Mouse (Mus musculus): ENCODE results near the gene Slc6a1. TPM values are rescaled to one million over a fixed set of nuclear protein-coding genes. Genes with fewer than 3 reads are reported as not detected.
A peak's percentile ranks its signal among the peaks of the same experiment; 100 is the strongest.

The Slc6a1 gene
- polyA plus RNA-seq, 1 experiment from 2014 or later: 2.4 TPM

DNA sequence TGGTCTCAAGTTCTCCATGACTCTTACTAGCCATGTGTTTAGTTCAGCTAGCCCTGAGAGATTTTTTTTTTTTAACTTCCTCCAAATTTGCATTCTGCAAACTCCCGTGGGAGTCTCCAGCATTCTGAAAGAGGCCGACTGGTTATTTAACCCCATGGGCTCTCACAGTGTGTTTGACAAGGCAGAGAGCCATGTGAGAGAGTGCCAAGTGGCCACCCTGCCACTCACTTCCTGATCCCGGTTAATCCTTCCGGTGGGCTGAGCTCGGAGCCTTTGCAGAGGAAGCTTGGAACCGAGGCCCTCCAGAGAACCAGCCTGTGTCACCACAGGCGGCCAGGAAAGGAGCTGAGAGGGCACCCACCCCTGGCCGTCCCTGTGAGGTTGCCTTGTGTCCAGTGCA is 11.1 kb downstream of the Slc6a1 start:
- no peak for DNase-seq (ENCODE audit: low spot score)
- Histone ChIP-seq H3K4me1 (peaks cover 44% of the 10 kb centered on the region), H3K9me3 (no peaks in the 10 kb centered on the region), H3K4me3 (no peak overlapping the region), H3K36me3 (replicated peaks) (no peaks in the 10 kb centered on the region), H3K27me3 (replicated peaks; ENCODE audit: low read depth, poor library complexity, severe bottlenecking) (peaks cover 10% of the 10 kb centered on the region; the same call in 1 of the 2 replicates), H3K27ac (replicated peaks) (peak overlapping the region; percentile 51; the same call in 1 of the 2 replicates)
- WGBS: 35% methylated on average over 8 of the region's 8 CpGs

DNA sequence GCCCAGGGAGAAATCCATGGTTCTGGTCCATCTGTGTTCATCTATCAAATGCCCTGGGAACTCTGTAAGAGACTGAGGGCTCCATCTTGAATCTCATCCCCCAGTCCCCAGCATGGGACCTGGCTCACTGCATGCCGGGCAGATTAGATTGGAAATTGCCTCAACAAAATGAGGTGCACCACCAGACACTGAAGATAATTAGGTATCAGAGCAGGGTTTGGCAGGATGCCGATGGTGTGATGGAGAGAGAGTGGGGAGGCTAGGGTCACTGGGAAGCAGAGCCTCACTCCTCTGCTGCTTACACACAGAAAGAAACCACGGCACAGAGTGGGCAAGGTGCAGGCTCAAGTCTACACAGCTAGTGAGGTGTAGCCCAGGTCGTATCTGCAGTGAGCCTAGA is 12.7 kb downstream of the Slc6a1 start:
- peaks cover 39% of the 10 kb centered on the region for H3K4me1 ChIP-seq
- H3K9me3 ChIP-seq: no peaks in the 10 kb centered on the region
- no peaks in the 10 kb centered on the region for H3K36me3 ChIP-seq (replicated peaks)
- WGBS: 85% methylated on average over 4 of the region's 4 CpGs
- no peak overlapping the region for H3K4me3 ChIP-seq
- no peak for DNase-seq (ENCODE audit: low spot score)
- peaks cover 9% of the 10 kb centered on the region; the same call in 1 of the 2 replicates for H3K27me3 ChIP-seq (replicated peaks; ENCODE audit: low read depth, poor library complexity, severe bottlenecking)
- H3K27ac ChIP-seq (replicated peaks): no peak overlapping the region

DNA sequence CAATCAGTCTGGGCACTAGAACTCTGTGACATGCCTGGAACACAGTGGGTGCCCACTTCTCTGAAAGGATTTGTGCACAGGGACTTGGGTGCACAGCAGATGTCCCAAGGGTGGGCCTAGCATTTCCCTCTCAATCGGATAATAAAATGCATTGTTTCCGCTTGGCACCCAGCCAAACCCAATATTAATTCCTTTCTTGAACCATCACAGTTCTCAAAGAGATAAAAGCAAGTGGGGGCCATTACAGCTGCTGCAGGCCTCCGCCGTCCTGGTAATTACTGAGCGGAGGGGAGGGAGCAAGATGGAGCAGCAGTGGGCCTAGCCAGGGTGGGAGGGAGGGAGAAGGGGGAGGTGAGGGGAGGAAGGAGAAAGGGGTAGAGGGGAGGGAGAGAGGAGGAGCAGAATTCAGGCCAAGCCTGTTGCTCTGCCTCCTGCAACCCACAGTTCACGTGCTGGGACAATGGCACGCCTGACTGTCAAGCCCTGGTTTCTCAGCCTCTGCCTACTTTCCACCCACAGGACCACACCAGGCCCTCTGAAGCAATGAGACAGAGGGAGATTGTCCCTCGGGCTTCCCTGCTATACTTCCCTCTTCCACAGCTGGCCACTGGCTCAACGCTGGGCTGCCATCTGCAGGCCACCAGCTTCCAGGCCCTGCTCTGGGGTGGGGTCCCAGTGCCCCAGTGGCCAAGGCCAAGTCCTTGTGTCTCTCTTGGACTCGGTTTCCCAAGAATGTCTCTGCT is 15.0 kb downstream of the Slc6a1 start:
- DNase-seq (ENCODE audit: low spot score): no peak
- H3K27ac ChIP-seq (replicated peaks): no peak overlapping the region

DNA sequence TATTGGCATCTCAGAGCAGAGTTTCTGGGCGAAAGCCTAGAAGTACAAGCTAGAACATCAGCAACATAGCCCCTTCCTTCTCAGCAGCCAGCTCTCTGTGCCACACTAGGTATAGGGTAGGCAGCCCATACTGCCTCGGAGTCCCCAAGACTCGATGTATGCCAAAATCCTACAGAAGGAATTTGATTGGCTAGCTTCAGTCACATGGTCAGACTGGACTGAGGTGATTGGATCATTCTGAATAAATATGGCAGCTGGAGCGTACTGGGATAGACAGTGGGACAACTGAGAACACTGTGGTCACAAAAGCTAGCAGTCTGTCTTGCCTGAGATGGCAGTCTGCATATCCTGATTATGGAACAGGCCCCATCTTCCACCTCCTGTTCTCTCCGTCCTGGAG is 17.3 kb downstream of the Slc6a1 start:
- DNase-seq (ENCODE audit: low spot score): no peak
- 90% methylated on average over 5 of the region's 5 CpGs for whole genome bisulfite sequencing
- Histone ChIP-seq H3K4me3 (no peak overlapping the region), H3K36me3 (replicated peaks) (no peaks in the 10 kb centered on the region), H3K27ac (replicated peaks) (no peak overlapping the region), H3K9me3 (no peaks in the 10 kb centered on the region), H3K27me3 (replicated peaks; ENCODE audit: low read depth, poor library complexity, severe bottlenecking) (no peaks in the 10 kb centered on the region), H3K4me1 (peaks cover 12% of the 10 kb centered on the region)

More for the DNA sequence above, 15.0 kb downstream of the Slc6a1 start:
- Histone ChIP-seq H3K36me3 (replicated peaks) (no peaks in the 10 kb centered on the region), H3K4me1 (peaks cover 28% of the 10 kb centered on the region), H3K9me3 (no peaks in the 10 kb centered on the region), H3K4me3 (no peak overlapping the region), H3K27me3 (replicated peaks; ENCODE audit: low read depth, poor library complexity, severe bottlenecking) (no peaks in the 10 kb centered on the region)
- WGBS: 49% methylated on average over 10 of the region's 10 CpGs

DNA sequence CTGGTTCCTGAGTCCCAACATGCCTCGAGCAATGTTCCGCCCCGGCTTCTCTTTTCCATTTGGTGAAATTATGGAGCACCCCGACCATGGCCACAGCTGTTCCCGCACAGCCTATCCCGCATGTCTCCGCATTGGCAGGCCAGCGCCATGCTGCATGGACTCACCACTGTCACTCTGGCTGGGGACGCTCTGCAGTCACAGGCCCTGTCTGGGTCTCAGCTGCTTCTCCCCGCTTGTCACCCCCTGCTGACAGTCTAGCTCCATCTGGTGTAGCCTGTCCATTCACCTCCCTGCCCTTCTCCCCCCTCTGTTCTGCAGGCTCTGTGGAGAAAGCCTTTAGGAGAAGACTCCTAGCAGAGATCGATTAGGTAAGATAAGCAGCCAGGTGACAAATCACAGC is 18.3 kb downstream of the Slc6a1 start:
- no peak overlapping the region for H3K27ac ChIP-seq (replicated peaks)
- H3K36me3 ChIP-seq (replicated peaks): no peaks in the 10 kb centered on the region
- peaks cover 12% of the 10 kb centered on the region for H3K4me1 ChIP-seq
- H3K27me3 ChIP-seq (replicated peaks; ENCODE audit: low read depth, poor library complexity, severe bottlenecking): 0 out of 2 replicates have a peak, but pooled peaks cover 4% of the 10 kb centered on the region
- DNase-seq (ENCODE audit: low spot score): no peak
- no peaks in the 10 kb centered on the region for H3K9me3 ChIP-seq
- WGBS: 89% methylated on average over 11 of the region's 11 CpGs
- H3K4me3 ChIP-seq: no peak overlapping the region

DNA sequence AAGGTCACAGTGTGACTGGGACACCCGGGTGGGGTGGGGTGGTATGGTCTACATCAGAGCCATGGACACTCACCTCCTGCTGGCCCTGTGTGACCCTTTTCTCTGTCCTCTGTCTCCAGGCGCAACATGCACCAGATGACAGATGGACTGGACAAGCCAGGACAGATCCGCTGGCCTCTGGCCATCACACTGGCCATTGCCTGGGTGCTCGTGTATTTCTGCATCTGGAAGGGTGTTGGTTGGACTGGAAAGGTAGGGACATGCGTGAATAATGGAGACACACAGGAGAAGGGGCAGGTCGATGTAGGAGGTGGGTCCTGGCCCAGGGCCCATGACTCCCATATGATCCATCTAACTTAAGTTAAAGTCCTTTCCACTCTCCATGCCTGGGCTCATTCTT is 22.2 kb downstream of the Slc6a1 start:
- 82% methylated on average over 6 of the region's 6 CpGs for WGBS
- DNase-seq (ENCODE audit: low spot score): no peak

DNA sequence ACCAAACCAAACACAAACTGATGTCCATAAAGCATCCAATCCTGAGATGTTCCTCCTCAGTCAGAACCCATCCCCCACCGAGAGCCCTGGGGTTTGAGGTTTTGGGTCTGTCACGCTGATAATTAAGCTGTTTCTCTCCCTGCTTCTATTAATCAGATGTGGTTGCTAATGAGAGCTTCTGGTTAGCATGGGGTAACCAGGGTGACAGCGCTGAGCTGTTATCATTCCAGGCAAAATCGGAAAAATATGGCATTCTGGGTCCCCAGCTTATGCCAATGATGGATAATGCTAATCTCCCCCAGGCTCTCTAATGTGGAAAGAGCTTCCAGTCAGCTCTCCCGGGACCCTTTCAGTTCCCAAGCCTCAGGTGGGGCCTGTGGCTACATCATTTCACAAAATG is 38.1 kb downstream of the Slc6a1 start:
- no peak for DNase-seq (ENCODE audit: low spot score)
- WGBS: 78% methylated on average over 5 of the region's 5 CpGs
- no peaks in the 10 kb centered on the region for H3K27me3 ChIP-seq (replicated peaks; ENCODE audit: low read depth, poor library complexity, severe bottlenecking)
- no peaks in the 10 kb centered on the region for H3K9me3 ChIP-seq
- no peak overlapping the region for H3K27ac ChIP-seq (replicated peaks)
- 0 out of 2 replicates have a peak, but pooled peaks cover 3% of the 10 kb centered on the region for H3K4me1 ChIP-seq
- H3K4me3 ChIP-seq: no peak overlapping the region
- H3K36me3 ChIP-seq (replicated peaks): no peaks in the 10 kb centered on the region

More for the DNA sequence above, 22.2 kb downstream of the Slc6a1 start:
- H3K27me3 ChIP-seq (replicated peaks; ENCODE audit: low read depth, poor library complexity, severe bottlenecking): peaks cover 28% of the 10 kb centered on the region
- no peaks in the 10 kb centered on the region for H3K9me3 ChIP-seq
- peaks cover 10% of the 10 kb centered on the region for H3K4me1 ChIP-seq
- no peak overlapping the region for H3K27ac ChIP-seq (replicated peaks)
- H3K36me3 ChIP-seq (replicated peaks): no peaks in the 10 kb centered on the region
- no peak overlapping the region for H3K4me3 ChIP-seq

DNA sequence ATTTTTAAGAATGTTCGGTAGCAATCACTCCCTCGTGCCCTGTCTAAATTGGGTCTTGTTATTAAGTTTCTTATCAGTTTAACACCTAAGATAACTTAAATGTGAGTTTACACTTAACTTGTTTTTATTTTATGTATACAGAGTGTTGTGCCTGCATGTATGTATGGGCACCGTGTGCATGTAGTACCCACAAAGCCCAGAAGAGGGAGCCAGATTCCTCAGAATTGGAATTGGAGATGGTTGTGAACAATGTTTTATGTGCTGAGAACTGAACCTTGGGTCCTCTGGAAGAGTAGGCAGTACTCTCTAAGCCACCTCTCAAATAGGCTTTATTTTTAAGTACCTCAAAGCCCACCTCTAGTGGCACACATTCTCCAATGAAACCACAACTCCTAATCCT is 38.7 kb downstream of the Slc6a1 start:
- Histone ChIP-seq H3K9me3 (no peaks in the 10 kb centered on the region), H3K36me3 (replicated peaks) (no peaks in the 10 kb centered on the region), H3K4me3 (no peak overlapping the region), H3K27me3 (replicated peaks; ENCODE audit: low read depth, poor library complexity, severe bottlenecking) (no peaks in the 10 kb centered on the region), H3K4me1 (no peaks in the 10 kb centered on the region), H3K27ac (replicated peaks) (no peak overlapping the region)
- DNase-seq (ENCODE audit: low spot score): no peak
- 93% methylated on average over 3 of the region's 3 CpGs for WGBS

DNA sequence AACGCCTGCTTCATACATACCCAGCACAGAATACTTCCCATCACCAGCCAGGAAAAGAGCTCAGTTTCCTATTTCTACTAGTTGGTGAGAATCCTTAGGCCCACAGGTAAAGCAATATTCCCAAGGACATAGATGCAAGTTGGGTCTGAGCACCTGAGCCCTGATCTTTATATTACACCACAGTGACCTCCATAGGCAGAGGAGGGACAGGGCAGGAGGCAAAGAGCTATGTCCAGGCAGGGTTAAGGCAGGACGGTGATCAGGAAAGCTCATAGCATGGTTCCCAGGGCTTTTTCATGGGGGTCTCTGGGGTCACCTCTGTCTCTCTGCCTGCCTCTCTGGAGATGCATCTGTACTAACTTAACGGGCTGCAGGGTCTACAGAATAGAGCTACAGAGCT is 40.5 kb downstream of the Slc6a1 start:
- H3K27ac ChIP-seq (replicated peaks): no peak overlapping the region
- no peaks in the 10 kb centered on the region for H3K4me1 ChIP-seq
- no peaks in the 10 kb centered on the region for H3K9me3 ChIP-seq
- WGBS: 80% methylated on average over 3 of the region's 3 CpGs
- no peaks in the 10 kb centered on the region for H3K36me3 ChIP-seq (replicated peaks)
- H3K27me3 ChIP-seq (replicated peaks; ENCODE audit: low read depth, poor library complexity, severe bottlenecking): no peaks in the 10 kb centered on the region
- no peak for DNase-seq (ENCODE audit: low spot score)
- no peak overlapping the region for H3K4me3 ChIP-seq

DNA sequence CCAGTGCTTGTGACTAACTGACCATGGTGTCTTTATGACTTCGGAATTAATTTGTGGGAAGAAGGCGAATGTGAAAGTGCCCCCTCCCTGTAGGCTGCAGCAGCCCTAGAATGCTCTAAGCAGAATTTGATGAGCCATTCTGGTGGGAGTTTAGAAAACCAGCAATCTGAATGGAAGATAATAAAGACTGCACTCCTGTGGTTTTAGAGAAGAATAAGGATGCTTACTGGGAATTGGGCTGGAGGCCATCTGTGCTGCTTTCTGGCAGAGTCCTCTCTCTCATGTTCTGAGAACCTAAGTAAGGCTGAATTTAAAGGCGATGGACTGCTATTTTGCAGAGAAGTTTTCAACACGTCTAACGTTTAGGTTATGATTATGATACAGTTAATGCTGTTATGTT is 42.4 kb downstream of the Slc6a1 start:
- H3K36me3 ChIP-seq (replicated peaks): no peaks in the 10 kb centered on the region
- H3K9me3 ChIP-seq: no peaks in the 10 kb centered on the region
- 92% methylated on average over 5 of the region's 5 CpGs for WGBS
- H3K27ac ChIP-seq (replicated peaks): no peak overlapping the region
- H3K4me1 ChIP-seq: peaks cover 4% of the 10 kb centered on the region
- no peak for DNase-seq (ENCODE audit: low spot score)
- H3K4me3 ChIP-seq: no peak overlapping the region
- H3K27me3 ChIP-seq (replicated peaks; ENCODE audit: low read depth, poor library complexity, severe bottlenecking): no peaks in the 10 kb centered on the region

DNA sequence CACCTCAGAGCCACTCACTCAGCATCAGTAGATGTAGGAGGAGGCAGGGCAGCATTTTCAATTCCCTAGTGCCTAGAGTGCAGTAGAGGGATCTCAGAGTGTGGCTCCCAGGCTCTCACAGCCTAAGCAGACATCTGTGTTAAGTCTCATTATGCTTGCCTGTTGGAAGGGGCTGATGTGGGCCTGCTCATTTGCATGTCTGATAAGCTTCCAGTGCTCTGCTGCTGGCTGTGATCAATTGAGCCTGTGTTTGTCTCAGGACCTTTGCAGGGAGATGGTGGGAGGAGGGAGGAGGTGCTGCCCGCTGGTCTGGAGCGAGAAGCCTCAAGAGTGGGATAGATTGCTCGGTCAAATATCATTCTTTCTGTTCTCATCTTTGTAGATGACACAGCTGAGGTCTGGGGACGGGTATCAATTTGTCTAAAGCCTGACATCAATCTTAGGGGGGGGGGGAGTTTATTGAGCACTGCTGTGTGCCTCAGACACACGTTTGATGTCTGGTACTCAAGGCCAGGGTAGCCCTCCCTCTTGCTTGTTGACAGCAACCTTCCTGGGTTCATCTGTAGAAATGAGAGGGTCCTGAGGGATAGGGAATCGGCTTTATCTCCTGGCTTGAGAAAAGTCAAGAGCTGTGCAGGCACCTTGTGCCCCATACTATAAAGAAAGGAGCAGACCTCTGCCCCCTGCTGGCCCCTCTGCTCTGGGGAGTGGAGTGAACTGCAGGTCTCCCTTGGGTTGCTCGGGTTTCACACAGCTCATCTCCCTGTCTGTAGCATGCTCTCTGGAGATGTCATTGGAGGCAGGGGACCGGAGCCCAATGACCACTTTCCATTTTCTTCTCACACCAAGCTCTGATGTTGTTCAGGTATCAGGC is 47.4 kb downstream of the Slc6a1 start:
- H3K4me1 ChIP-seq: peaks cover 9% of the 10 kb centered on the region
- H3K36me3 ChIP-seq (replicated peaks): no peaks in the 10 kb centered on the region
- DNase-seq (ENCODE audit: low spot score): peak; percentile 34
- H3K9me3 ChIP-seq: no peaks in the 10 kb centered on the region
- no peaks in the 10 kb centered on the region for H3K27me3 ChIP-seq (replicated peaks; ENCODE audit: low read depth, poor library complexity, severe bottlenecking)
- H3K27ac ChIP-seq (replicated peaks): no peak overlapping the region
- no peak overlapping the region for H3K4me3 ChIP-seq
- WGBS: 37% methylated on average over 8 of the region's 8 CpGs

DNA sequence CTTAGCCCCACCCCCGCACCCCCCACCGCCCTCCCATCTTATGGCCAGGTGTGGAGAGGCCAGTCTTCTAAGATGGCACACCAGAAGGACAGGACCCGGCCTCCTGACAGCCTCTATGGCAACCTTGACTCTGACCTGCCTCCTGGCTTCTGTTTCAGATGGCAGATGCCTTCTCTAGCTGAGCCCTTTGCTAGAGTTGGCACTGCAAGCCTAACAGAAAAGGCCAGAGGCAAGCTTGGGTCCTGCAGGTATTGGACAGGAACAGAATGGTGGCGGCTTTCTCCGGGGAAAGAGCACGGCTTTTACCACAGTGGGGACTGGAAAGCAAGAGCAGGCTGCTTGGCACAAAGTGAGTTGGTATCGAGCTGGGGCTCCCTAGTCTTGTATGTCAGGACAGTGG is 49.5 kb downstream of the Slc6a1 start:
- Histone ChIP-seq H3K27me3 (replicated peaks; ENCODE audit: low read depth, poor library complexity, severe bottlenecking) (no peaks in the 10 kb centered on the region), H3K4me3 (no peak overlapping the region), H3K9me3 (no peaks in the 10 kb centered on the region), H3K4me1 (peaks cover 24% of the 10 kb centered on the region), H3K27ac (replicated peaks) (no peak overlapping the region), H3K36me3 (replicated peaks) (no peaks in the 10 kb centered on the region)
- no peak for DNase-seq (ENCODE audit: low spot score)
- WGBS: 88% methylated on average over 7 of the region's 7 CpGs

Data from embryonic facial prominence, embryonic 10.5 days (tissue).